Mouse (Mus musculus): ENCODE results near the gene 1700028P14Rik. TPM values are rescaled to one million over a fixed set of nuclear protein-coding genes. Genes with fewer than 3 reads are reported as not detected.
A peak's percentile ranks its signal among the peaks of the same experiment; 100 is the strongest.
"Not testable (repeated sequence)": the region's sequence is repeated elsewhere in the genome, so short reads cannot be mapped to it uniquely, and the experiment has no call there.

Gene 1700028P14Rik
- not detected for total RNA-seq (2021)
- long read RNA-seq, experiment 1: 0 reads
- long read RNA-seq, experiment 2: 0 reads

- DNase-seq: peak; percentile 78
Observed at GRCm38 (mm10) chr19:23652644-23653043, at the start of gene 1700028P14Rik. Gene 1700028P14Rik, minus strand, starts transcription at chr19:23652812.

DNA sequence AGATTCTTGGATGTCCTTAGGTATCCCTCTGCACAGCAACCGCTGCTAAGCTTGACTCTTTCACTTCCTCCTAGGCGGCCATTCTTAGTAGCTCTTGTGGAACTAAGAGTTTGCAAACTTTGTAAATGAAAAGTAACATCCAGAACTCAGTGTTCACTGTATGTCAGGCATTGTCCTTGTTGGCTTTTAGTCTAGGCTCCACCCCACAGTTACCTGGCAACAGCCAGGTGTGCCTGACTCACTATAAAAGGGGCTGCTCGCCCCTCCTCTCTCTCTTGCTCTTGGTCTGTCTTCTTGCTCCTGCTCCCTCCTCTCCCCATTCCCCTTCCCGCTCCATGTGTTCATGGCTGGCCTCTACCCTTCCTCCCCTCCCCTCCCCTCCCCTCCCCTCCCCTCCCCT lies 46.5 kb upstream of the 1700028P14Rik start:
- no peak for DNase-seq

DNA sequence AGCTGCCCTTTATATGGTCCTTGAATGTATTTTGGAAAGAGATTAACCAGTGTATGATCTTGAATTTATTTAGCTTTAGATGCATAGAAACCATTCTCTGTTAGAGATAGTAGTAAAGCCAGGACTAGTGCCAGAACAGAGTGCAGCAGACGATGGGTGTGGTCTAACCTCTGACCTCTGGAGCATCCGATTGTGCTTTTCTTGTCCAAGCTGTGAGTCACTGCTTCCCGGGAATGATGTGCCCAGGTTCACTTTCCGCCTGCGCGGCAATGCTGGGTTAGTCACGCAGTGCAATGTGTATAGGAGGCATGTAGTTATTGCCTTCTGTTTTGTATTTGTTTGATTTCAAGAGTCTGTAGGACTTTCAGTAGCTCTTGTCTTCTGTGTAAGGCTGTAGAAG lies 45.8 kb upstream of the 1700028P14Rik start:
- peak; percentile 33 for DNase-seq

GRCm38 (mm10) chr19:23697861-23698260 lies 45.2 kb upstream of the 1700028P14Rik start:
- DNase-seq: peak; percentile 58

DNA sequence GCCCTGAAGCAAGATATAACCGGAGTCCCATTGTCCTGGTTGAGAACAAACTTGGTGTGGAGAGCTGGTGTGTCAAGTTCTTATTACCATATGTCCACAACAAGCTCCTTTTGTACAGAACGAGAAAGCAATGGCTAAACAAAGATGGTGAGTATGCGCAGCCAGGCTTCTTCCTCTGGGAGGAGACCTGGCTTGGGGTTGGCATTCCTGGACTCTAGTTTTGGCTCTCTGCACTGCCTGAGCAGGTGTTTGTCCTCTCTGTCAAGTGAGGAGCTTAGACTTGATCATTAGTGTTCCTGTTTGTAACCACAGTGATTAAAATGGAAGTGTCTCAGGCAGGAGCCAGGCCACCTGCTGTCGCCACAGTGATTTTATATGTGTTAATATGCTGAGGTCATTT lies 41.7 kb upstream of the 1700028P14Rik start:
- DNase-seq: no peak

GRCm38 (mm10) chr19:23688421-23688946 lies 35.9 kb upstream of the 1700028P14Rik start:
- peak; percentile 10 for DNase-seq

- DNase-seq: peak; percentile 98
Observed at GRCm38 (mm10) chr19:23687296-23688021, 34.8 kb upstream of the 1700028P14Rik start, which contains the start of gene Ptar1. Gene Ptar1, plus strand, starts transcription at chr19:23687429.

DNA sequence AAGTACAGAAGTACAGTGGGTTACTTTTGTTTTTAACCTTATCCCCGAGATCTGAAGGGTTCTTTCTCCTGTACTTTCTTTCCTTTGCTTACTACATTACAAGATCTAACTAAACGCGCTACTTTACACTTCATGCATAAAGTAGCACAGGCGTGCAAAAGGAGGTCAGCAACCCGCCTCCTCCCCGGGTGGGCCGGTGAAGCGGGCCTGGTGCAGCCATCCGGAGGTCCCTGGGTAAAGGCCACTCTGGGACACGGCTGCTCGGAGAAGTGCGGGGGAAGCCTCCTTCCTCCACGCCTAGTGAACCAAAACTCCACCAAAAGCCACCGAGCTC lies 34.3 kb upstream of the 1700028P14Rik start:
- no peak for DNase-seq

- DNase-seq: not testable (repeated sequence)
Observed at GRCm38 (mm10) chr19:23675656-23676055, 23.0 kb upstream of the 1700028P14Rik start.

DNA sequence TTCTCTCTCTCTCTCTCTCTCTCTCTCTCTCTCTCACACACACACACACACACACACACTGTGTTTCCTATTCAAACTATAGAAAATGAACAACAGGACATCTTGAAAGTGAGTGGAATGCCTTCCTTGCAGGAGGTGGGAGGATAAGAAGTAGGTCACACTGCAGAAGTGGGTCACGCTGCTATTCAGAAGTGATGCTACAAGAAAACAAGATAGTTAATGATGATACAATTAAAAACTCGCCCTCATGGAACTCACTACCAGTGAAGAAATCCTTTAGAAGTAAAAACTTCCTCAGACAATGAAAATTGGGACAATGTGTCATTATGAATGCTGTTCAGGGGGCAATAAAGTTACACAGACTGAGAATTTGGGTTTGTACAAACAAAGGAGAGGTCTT lies 20.4 kb upstream of the 1700028P14Rik start:
- no peak for DNase-seq

DNA sequence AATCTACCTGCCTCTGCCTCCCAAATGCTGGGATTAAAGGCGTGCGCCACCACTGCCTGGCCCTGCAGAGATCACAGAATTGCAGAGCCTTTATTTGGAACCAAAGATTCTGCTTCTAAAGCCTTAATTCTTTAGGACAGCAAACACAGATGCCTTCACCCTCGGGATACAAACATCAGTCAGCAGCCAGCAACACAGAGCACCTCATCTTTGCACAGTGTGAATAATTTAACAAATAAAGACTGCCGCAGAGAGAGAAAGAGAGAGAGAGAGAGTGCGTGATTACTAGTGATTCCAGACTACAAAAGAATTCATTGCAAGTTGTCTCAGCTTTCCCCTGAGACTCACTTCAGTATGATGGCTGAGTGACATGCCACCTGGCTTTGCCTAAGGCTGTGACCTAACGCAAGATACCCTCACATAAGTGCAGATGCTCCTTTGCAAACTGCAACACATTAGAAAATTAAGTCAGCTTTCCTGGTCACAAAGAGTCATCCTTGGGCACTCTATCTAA lies 15.6 kb upstream of the 1700028P14Rik start:
- no peak for DNase-seq

DNA sequence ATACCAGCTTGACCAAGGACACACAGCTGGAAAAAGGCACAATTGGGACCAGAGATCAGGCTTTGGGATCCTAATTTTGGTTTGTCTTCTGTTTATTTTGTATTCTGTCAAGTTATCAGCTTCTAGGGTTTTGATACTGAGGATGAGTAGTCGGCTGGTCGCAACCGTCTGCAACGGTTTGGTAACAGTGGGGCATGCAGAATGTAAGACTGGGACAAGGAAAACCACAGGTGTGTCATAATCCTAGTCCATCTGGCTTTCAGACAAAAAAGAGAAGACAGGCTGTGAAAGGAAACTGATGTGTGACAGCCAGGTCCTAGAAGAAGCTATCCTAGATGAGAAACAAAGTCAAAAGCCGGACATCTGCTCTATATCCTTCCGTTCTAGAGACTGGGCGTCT lies 11.5 kb upstream of the 1700028P14Rik start:
- DNase-seq: no peak

DNA sequence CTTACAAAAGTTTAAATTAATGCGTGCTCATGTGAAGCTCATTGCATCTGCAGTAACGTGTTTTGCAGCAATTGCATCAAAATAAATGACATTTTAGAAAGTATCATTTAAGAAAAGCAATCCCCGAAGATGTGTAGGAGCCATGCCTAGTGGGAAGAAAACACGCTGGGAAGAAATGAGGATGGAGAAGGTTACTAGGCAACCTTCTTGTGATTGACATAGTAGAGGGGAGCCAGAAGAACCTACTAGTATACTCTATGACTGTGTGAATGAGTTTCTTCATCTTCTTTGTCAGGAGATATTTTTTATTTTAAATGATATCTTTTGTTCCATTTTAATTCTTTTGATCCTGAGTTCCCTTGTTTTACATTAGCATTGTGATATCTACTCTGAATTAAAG lies 5.7 kb upstream of the 1700028P14Rik start:
- no peak for DNase-seq

GRCm38 (mm10) chr19:23657261-23657932 lies 4.8 kb upstream of the 1700028P14Rik start:
- DNase-seq: no peak

DNA sequence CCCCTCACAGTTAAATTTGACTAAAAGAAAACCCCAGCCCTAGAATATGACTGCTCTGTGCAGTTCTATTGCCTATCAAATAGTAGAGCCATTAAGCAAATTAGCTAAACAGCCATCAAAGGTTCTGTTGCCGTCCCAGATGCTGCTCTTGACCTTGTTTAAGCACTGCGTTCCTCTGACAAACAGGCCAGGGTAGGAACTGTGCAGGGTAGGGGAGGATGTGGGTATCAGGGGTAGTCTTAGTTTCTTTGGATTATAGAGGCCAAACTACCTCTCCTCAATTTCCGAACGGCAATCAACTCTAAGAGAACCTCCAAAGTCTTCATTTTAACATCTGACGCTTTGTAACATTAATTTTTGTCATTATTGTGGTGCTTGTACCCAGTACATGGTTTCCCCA lies 542 bp upstream of the 1700028P14Rik start:
- DNase-seq: no peak

DNA sequence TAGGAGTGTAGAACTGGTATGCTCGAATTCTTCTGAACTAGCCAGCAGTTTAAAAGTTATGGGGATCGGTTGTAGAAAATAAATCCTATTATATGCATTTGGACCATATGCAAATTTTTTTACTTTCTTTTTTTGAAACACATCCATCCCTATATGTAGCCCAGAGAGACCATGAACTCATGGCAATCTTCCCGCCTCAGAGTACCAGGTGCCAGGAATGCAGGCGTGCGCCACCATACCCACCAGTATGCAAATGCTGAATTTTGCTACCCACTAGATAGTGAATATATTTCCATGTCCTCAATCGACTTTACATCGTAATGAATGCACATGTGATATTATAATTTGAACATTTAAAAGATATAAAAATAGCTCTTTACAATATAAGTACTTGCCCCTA lies 5.3 kb downstream of the 1700028P14Rik start:
- DNase-seq: no peak

- DNase-seq: no peak
Observed at GRCm38 (mm10) chr19:23645347-23645746, 7.3 kb downstream of the 1700028P14Rik start.

- DNase-seq: no peak
Observed at GRCm38 (mm10) chr19:23643819-23644218, 8.8 kb downstream of the 1700028P14Rik start.

DNA sequence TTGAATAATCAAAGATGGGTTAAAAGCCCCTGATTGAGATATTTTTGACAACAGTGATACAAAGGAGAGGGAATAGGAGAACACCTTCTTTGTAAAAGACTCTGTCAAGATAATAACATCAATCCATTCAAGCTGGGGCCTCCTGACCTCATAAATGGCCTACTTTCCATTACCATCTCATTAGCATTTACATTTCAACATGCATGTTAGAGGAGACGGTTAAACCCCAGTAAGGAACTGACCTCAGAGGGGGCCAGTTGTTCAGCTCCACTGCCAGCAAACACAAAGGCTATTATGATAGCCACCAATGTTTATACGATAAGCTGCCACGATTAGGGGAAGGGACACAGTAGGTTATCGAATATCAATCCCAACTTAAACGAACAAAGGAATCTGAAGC lies 15.8 kb downstream of the 1700028P14Rik start:
- DNase-seq: no peak

- no peak for DNase-seq
Observed at GRCm38 (mm10) chr19:23631611-23632492, 20.8 kb downstream of the 1700028P14Rik start.

DNA sequence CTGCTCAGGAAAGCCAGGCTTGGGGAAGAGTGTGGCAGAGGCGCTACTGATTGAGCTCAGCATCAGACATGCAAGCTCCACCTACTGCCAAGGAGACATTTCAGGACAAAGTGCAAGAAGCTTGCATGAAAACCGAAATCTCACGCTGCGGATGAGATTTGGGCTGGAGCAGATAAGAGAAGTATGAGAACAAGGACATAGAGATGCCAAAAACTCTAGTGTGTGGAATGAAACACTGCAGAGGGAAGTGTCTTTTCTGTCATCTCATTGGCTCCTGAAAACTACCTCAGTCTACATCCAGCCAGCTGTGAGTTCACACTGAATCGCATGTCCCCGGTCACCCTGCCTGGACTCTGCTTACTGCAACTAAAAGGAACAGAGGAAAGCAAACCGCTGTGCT lies 38.3 kb downstream of the 1700028P14Rik start:
- no peak for DNase-seq

DNA sequence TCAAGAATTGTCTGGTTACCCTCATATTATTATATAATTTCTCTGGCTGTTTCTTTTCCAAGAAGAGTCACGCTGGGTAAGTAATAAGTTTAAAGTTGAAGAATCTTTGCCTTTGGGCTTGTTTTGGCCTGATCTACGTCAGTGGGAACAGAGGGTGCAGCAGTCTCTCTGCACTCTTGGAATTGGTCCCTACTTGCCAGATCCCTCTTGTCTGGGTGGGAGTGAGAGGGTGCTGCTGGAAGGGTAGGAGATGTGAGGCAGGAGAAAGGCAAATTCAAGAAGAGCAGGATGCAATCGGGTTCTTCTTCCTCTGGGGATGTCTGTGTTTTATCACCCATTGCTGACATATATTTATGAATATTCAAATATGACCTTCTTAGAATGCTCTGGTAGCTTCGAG lies 42.9 kb downstream of the 1700028P14Rik start:
- no peak for DNase-seq

Data from adrenal gland, postnatal 10 days (tissue).